Mouse (Mus musculus) common myeloid progenitor, adult 5-6 weeks (primary cell): ENCODE data around the gene Nphp3. TPM values are rescaled to one million over a fixed set of nuclear protein-coding genes. Genes with fewer than 3 reads are reported as not detected.

Experiments
- ATAC-seq: replicated peaks from 2 replicates; pipeline ENCODE4 v1.8.0; 2016; ENCODE audit warnings: low read depth, mild to moderate bottlenecking, moderate TSS enrichment, inconsistent platforms; ENCODE audit not compliant: poor library complexity, severe bottlenecking
- total RNA-seq: library from RNA; stranded (forward); fragments of 200-1000, 187-1606 nt; gene quantifications from 2 replicates; pipeline ENCODE4 v1.2.3, GENCODE M21; 2017

Gene Nphp3
- 5.1 and 8.3 TPM in 2 replicates for total RNA-seq

DNA sequence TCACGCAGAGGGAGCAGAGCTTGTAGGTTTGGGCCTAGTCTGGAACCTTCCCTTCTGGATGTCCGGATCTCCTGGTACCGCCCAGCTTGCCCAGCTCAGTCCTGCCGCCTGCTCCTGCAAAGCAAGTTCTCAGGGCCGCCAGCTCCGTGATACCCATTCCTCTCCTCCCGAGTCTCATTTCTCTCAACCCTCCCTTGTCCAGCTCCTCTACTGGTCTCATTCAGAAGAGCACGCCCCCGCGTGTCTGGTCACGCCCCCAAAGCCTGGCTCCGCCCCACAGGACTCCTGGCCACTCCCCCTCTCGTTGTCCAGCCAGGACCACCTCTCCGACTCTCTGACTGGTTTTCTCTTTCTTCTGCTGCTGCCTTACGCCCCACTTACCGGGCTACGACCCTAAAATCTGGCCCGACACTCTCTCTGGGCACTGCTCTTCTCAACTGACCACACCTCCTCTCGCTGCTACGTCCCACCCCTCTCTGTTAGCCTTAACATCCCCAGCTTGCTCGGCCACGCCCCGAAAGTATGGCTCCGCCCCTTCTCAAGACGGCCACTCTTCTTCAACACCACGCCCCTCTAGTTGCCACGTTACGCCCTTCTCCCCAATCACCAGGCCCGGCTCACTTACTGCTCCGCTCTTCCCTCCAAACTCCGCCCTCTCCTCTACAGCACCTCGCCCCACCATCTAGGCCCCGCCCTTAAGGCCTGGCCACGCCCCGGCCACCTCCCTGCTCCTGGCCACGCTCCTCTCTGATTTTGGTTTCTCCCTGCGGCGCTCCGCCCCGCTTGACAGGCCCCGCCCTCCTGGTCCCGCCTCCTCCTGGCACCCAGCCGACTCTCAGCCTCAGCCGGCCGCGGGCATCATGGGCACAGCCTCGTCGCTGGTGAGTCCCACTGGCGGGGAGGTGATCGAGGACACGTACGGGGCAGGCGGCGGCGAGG lies at the start of gene Nphp3:
Nphp3 (plus strand) TSS at position 624 of the 939 bp plus-strand sequence.
- ATAC-seq, result peak; percentile 94

DNA sequence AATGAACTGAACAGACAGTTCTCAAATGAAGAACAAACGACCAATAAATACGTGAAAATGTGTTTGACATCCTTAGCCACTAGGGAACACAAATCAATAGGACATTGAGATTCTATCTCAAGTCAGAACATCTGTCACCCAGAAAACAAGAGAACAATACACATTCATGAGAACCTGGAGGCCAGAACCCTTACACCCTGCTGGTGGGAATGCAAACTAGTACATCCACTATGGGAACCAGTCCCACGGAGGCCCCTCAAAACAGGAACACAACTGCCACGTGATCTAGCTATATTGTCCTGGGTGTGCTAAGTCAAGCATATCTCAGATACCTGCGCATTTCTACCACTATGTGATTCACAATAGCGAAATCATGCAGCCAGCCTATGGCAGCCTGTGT lies 43.6 kb upstream of the Nphp3 start:
- ATAC-seq, result no peak

DNA sequence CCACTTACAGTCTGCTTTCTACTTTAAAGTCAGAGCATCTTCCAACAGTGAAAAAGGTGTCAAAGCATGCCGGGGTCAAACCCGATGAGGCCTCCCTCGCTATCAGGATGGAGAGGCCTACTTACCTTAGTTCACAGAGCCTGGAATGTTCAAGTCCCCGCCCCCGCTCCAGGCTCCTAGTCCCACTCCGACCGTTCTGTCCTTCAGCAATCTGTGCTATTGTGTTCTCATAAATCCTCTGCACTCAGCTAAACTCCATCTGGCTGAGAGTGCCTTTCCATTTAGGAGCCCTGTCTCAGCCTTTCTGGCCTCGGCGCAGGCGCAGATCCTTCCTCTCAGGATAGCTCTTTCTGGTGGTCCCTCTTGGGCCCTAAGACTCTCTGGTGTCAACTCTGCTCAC lies 42.4 kb upstream of the Nphp3 start:
- no peak for ATAC-seq

DNA sequence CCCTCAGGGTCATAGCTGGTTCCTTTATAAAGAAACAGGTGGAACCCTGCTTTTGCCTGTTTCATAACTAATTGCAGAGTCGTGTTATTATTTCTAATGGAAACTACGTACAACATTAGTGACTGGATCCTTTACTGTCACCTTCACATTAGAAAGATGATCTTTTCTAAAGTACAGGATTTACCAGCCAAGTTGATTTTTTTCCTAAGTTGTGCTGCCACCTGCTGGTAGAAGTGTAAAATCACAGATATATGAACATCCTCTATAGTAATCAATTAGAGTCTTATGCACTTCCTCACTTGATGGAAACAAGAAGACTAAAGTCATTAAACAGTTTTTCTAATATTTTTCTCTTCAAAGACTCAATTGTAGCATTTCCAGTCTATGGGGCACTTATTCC lies 5.8 kb upstream of the Nphp3 start:
- ATAC-seq, result peak; percentile 76

DNA sequence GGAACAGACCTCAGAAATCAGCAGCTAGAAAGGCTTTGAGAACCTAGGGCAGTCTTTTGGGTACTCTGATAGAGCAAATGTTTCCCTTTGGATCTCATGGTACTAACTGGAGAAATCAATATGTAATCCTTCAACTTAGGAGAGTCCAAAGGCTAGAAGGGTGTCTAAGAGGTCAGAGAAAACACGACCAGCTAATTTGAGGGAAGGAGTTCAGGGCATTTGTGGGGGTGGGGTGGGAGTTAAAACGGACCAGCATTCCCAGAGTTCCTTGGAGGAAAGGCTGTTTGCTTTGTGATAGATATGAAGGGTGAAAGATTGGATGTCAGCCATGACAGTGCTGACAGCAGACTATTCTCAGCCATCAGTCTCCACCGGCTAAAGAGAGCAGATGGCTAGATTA lies 1.7 kb upstream of the Nphp3 start:
- ATAC-seq, result no peak

DNA sequence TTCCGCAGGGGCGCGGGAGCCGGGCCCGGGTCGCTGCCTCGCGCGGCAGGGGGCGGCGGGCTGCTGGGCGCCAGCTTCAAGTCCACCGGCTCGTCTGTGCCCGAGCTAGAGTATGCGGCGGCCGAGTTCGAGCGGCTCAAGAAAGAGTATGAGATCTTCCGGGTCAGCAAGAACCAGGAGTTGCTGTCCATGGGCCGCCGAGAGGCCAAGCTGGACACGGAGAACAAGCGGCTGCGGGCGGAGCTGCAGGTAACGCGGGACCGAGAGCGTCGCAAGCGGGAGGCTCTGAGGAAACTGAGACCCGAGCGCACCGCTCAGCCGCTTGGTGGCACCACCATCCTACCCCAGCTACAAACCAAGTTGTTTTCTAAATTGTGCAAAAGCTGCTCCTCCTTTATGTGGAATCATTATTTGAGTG lies 578 bp downstream of the Nphp3 start:
- ATAC-seq, result peak; percentile 39

DNA sequence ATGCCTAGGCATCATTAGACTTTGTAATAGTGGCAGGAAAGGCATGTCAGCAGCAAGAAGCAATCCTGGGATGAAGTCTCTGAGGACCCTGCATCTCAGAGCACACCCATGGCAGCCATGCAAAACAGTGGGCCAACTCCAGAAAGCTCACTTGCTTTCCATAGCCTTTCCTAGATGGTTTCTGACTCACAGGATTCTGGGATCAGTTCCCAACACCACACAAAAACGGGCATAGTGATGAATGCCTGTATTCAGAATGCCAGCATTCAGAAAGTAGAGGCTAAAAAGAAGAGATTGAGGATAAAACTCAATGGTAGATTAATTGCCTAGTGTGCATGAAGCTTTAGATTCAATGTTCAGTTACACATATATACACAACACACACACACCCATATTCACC lies 12.2 kb downstream of the Nphp3 start:
- no peak for ATAC-seq

DNA sequence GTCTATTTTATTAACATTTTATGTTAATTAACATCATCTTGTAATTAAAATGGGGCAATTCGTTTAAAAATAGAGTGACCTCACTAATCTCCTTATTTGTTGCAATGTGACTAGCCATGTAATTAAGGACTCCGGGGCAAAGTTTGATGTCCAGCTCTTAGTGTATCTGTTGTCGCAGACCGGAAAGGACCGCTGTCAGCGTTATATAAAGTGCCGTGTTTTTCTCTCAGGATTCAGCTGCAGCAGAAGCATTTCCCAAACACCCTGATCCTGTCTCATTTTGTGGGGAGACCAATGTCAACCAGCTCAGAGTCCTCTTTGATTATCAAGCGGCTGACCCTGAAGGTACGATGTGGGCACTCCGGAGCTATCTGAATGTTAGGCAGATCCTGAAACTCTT lies 18.7 kb downstream of the Nphp3 start:
- no peak for ATAC-seq

DNA sequence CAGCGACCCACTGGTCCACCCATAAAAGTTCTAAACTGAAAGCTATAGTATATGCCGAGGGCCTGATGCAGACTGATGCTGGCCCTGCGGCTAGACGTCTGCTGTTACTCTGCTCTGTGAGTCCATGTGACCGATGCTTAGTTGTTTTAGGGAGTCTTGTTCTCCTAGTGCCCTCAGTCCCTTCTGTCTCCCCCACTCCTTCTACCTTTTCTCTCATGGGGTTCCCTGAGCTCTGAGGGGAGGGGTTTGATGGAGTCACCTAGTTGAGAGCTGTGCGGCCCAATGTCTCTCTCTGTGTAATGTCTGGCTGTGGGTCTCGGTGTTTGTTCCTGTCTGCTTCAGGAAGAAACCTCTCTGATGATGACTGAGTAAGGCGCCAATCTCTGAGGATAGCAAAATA lies 24.8 kb downstream of the Nphp3 start:
- no peak for ATAC-seq

DNA sequence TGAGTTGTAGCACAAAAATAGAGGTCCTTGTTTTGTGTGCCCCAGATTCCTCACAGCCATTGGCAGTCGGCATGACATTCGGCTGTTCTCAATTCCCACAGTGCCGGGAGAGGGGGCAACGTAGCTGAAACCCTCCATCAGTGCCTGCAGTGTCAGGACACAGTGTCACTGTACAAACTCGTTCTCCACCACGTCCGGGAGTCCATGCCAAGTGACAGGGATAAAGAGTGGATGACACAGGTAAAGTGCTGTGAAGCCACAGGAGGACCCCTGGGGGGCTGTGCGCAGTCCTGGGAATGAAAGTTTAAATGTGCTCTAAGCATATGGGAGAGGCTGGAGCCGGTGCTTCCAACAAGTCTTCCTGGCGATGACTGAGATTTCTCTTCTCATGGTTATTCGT lies 27.5 kb downstream of the Nphp3 start:
- ATAC-seq, result no peak

DNA sequence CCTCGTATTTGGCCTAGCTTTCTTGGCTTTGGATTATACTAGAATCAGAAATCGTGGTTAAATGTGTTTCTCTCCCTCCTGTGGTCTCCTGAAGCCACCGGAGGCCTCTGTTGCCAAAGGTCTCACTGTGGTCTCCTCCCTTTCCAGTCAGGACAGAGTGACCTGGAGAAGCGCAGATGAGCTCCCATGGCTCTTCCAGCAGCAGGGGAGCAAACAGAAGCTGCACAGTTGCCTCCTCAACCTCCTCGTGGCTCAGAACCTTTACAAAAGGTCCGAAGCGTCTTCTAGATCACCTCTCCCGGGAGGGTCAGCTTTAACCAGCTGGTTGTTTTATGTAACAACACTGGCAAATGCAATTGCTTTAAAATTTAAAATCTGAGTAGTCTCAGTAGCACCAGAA lies 31.9 kb downstream of the Nphp3 start:
- no peak for ATAC-seq

DNA sequence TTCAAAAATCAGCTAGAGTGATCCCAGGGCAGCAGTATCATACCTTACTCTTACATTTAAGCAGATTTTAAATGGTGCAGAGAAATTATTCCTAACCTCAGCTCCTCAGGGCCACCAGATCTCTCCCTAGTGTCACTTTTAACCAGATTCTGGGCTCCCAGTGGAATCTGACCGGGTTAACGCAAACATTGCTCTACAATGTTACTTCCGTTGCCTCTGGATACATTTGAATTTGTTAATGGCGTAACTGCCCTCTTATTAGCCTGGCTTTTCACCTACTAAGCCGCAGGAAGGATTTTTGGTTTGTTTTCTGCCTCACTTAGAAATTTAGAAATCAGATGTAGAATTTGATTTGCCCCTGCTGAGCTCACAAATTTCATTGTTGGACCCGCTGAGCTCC lies 32.4 kb downstream of the Nphp3 start:
- no peak for ATAC-seq

DNA sequence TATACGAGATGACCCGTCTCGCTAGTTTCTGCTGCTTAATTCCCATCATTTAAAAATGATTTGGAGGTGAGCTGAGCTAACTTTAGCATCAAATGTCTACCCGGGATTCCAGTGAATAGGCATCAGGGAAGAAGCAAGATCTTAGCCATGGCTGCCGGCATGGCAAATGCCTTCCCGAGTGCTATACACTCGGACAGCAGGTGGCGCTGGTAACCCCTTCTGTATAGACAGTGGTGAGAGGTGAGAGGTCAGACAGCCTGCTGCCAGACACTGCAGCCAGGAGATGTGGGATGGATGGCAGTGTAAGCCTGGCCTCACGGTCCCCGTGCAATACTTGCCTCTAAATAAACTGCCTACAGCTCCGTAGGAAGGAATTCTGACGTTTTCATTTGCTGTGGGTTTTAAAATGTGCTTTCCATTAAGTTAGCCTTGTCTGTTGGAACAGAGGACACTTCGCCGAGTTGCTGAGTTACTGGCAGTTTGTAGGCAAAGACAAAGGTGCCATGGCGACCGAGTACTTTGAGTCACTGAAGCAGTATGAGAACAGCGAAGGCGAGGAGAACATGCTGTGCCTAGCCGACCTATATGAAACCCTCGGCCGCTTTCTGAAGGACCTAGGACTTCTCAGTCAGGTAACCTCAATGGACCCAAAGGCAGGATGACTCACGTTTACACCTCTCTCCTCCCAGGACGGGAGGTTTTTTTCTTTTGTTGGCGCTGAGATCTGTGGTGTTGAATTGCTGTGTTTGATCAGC lies 33.1 kb downstream of the Nphp3 start:
- peak; percentile 97 for ATAC-seq

DNA sequence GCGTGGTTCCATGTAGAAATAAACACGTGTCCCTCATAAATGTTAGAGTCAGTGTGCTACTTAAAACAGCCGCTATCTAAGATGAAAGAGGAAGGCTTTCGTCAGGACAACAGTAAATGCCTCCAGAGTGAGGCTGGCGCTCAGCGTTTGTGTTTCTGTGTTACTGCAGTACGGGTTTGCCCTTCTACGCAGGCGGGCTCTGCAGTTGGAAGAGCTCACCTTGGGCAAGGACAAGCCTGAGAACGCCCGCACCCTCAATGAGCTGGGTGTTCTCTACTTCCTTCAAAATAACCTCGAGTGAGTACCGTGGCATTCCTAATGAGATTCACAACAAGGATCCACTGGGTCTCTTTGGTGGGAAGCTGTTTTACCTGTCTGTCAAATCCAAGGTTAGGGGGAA lies 35.9 kb downstream of the Nphp3 start:
- ATAC-seq, result no peak

DNA sequence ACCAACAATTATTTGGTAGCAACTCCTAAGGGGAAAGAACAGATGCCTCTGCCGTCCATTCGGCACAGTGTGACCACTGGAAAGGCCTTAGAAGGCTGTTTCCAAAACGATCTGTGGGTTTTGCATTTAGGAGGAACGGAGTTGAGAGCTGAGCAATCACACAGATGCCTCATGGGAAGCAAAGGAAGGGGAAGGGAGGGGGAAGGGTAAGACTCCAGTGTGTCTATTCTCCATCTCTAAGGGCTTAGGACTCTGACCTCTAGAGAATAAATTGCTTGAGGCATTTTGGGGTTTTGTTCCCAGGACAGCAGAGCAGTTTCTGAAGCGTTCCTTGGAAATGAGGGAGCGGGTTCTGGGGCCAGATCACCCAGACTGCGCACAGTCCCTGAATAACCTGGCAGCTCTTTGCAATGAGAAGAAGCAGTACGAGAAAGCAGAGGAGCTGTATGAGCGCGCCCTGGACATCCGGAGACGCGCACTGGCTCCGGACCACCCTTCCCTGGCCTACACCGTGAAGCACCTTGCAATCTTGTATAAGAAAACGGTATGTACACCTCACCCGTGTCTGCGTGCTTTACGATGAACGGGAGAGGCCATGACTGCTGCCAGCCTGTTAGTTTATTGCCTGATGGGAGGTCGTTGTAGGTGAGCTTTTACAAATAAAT lies 36.8 kb downstream of the Nphp3 start:
- ATAC-seq, result no peak

DNA sequence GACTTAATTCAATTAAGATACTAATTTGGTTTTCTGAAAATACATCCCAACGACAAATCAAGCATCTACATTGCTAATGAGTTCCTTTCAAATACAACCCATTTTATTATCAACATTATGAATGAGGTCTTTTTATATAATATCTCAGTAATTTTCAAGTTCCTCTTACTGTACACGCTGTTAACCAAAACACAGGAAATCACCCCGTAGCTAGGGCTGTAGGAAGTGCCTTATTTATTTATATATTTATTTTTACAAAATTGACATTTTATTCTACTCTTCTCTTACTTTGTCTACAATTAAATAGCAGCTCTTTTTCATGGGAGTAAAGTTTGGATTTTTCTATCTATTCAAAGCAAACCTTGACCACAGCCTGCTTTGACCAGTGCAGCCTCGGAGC lies 37.4 kb downstream of the Nphp3 start:
- ATAC-seq, result peak; percentile 50; the same call in 1 of the 2 replicates

DNA sequence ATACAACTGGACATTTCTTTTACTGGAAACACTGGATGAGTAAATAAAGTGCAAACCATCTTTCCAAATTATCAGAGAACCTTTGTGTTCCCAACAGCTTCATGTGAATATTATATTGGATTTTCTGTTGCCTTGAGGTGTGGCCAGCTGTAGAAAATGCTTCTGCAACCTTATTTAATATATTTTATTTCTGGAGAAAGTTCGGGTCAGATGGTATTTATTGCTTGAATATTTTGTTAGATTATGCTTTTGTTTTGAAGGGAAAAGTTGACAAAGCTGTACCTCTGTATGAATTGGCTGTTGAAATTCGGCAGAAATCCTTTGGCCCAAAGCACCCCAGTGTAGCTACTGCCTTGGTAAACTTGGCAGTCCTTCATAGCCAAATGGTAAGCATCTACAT lies 38.0 kb downstream of the Nphp3 start, which contains the start of gene Gm28305:
Gm28305 (plus strand) TSS at position 301 of the 400 bp plus-strand sequence.
- ATAC-seq, result no peak

DNA sequence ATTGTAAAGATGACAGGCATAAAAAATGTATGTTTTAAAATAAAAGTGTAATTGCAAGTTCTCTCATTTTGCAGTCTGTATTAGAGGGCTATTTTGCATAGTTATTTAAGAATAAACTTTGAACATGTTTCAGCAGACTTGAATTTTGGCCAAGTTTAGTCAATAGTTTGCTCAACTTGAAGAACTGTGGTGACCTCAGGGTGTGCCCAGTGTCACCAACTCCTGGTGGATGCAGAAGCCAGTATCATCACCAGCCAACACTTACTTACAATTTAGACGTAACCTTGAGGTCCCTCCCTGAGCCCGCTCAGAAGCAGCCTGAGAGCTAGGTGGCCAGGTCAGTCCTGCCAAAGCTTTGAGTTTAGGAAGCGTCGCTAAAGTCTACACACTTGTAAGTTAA lies 41.3 kb downstream of the Nphp3 start:
- no peak for ATAC-seq

DNA sequence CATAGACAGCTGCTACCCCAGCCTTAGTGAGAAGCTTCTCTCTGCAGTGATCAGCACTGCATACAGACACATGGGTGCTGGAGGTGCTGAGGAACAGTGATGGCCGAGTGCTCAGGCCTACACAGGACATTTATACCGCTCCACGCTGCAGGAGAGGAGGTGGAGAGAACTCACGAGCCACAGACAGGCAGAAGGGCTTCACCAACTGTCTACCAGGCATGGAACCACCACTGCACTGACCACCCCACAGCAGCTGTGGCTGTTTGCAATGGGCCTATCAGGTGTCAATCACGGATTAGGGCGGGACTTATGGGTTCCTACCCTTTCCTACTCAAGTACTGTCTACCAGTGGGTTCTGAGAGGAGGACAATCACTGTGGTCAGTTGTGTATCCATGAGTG lies 48.7 kb downstream of the Nphp3 start:
- no peak for ATAC-seq

DNA sequence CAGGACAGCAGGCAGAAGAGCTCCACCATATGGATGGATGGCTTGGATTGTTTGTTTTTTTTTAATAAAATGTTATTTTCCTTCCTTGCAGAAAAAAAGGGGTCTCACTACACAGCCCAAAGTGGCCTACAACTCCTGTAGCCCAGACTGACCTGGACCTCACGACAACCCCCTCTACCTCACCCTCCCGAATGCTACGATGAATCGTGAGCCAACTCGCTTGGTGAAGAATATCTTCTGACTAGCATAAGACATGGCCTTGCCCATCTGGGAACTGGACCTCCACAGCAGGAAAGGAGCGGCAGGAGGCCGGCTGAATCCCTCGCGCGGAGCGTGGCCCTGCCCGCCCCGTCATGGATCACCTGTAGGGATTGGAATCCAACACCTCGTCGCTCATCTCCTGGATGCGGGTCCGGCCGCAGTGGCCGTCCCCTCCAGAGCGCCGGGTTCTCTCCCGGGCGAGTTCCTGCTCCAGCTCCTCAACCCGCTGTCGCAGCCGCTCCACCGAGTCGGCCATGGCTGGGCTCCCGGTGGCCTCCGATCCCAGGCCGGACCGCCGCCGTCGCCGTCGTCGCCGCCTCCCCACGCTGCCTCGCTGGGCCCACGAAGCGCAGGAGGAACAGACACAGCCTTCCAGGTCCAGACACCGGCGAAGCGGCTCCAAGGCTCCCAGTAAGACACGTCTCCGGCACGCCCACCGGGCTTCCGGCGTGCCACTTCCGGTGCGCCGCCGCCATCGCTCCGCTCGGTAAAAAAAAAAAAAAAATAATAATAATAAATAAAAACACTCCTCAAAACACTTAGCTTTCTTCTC lies 60.3 kb downstream of the Nphp3 start, which contains the start of gene Uba5:
Uba5 (minus strand) TSS at position 705 of the 814 bp plus-strand sequence.
- peak; percentile 85 for ATAC-seq
